Mouse (Mus musculus) liver, embryonic 11.5 days (tissue): ENCODE results near the gene Micu2. TPM values are rescaled to one million over a fixed set of nuclear protein-coding genes. Genes with fewer than 3 reads are reported as not detected.

ENCODE experiments used
- ATAC-seq: fragments of 200-750 bp; cut with Nextera tagmentation; replicated peaks from 2 replicates; pipeline ENCODE4 v1.8.0; 2017; ENCODE audit warnings: moderate number of reproducible peaks, mild to moderate bottlenecking, moderate TSS enrichment, moderate library complexity; ENCODE audit not compliant: low FRiP score
- DNase-seq: peaks from one replicate; pipeline ENCODE4 v3.0.0-alpha.2; 2017; ENCODE audit warnings: low spot score
- H3K27ac ChIP-seq: fragments of 300-500 bp; sonication (generic); 2 replicates; pipeline ENCODE4 v1.5.1; 2014; ENCODE audit warnings: mild to moderate bottlenecking, low read depth, low read length, control low read depth
- H3K27me3 ChIP-seq: fragments of 300-500 bp; sonication (generic); replicated peaks from 2 replicates; pipeline ENCODE4 v1.6.1; 2014; ENCODE audit warnings: low read length, mixed read lengths; ENCODE audit not compliant: control insufficient read depth, insufficient read depth
- H3K36me3 ChIP-seq: fragments of 300-500 bp; sonication (generic); 2 replicates; pipeline ENCODE4 v1.6.1; 2014; ENCODE audit warnings: mild to moderate bottlenecking, low read length, moderate library complexity, mixed read lengths; ENCODE audit not compliant: control insufficient read depth, insufficient read depth
- H3K4me1 ChIP-seq: fragments of 300-500 bp; sonication (generic); replicated peaks from 2 replicates; pipeline ENCODE4 v1.6.1; 2014; ENCODE audit warnings: low read length, mixed read lengths; ENCODE audit not compliant: control insufficient read depth, insufficient read depth
- H3K4me2 ChIP-seq: fragments of 300-500 bp; sonication (generic); 2 replicates; pipeline ENCODE4 v1.6.1; 2014; ENCODE audit warnings: mild to moderate bottlenecking, control low read depth, moderate library complexity
- H3K4me3 ChIP-seq: fragments of 300-500 bp; sonication (generic); 2 replicates; pipeline ENCODE4 v1.5.1; 2014; ENCODE audit warnings: low read depth, low read length, control low read depth
- H3K9ac ChIP-seq: fragments of 300-500 bp; sonication (generic); 2 replicates; pipeline ENCODE4 v1.6.1; 2014; ENCODE audit warnings: low read depth, low read length, control low read depth
- H3K9me3 ChIP-seq: fragments of 300-500 bp; sonication (generic); 2 replicates; pipeline ENCODE4 v1.6.1; 2016; ENCODE audit warnings: low read length, inconsistent platforms, mixed read lengths; ENCODE audit not compliant: control insufficient read depth
- WGBS: fragments of 180-500 bp; shearing (Covaris S2); extraction: QIAGEN DNeasy Blood & Tissue Kit; methylation state at CpG from one replicate; pipeline ENCODE4 v1.1.7; 2014; 5-methylcytosine and 5-hydroxymethylcytosine counted together
- polyA plus RNA-seq: library from polyadenylated mRNA; unstranded; fragments of >200 nt; fragmentation: Nextera tagmentation; extraction: Ambion mirVana; gene quantifications from 2 replicates; pipeline ENCODE4 v1.2.1, GENCODE M21; 2014

Gene Micu2
- polyA plus RNA-seq, 1 experiment from 2014 or later: 55.1 TPM

DNA sequence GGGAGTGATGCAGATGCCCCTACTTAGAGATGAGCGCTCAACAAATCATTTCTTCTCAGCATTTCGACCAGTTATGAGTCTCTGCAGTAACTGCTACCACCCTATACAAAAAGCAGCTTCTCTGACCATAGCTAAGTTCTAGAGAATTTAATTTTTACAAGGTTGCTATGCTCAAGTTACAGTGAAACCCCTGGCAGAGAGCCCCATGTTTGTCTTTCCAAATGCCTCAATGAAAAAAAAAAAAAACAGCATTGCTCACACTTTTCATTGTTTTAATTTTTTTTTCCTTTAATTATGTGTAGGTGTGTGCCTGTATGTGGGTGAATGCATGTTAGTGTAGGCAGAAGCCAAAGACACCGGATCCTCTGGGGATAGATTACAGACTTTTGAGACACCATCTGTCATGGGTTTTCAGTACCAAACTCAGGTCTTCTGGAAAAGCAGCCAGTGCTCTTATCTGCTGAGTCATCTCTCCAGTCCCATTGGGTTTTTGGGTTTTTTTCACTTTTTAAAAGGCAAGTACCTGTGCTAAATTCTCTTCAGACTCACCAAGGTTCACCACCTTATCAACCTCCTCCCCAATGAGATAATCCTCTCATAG is 132.3 kb downstream of the Micu2 start:
- DNase-seq (no peak), ATAC-seq (no peak)
- H3K36me3 ChIP-seq: peaks cover 9% of the 10 kb centered on the region
- 89% methylated on average over 3 of the region's 3 CpGs for WGBS
- H3K4me2 ChIP-seq: no peak overlapping the region
- peaks cover 2% of the 10 kb centered on the region; the same call in 1 of the 2 replicates for H3K4me1 ChIP-seq
- H3K27ac ChIP-seq: no peak overlapping the region
- H3K9me3 ChIP-seq: no peaks in the 10 kb centered on the region
- no peaks in the 10 kb centered on the region for H3K27me3 ChIP-seq
- H3K4me3 ChIP-seq: no peak overlapping the region
- H3K9ac ChIP-seq: no peak overlapping the region

Other genes starting within 250 kb of the Micu2 start
- gene Lats2, start 240.9 kb downstream of the Micu2 start, polyA plus RNA-seq: 8.7 and 9.7 TPM in 2 replicates
- 27.6 and 33.7 TPM in 2 replicates for gene Sap18, start 201.1 kb downstream of the Micu2 start, polyA plus RNA-seq
- gene Ska3, start 173.1 kb downstream of the Micu2 start, polyA plus RNA-seq: 42.7 and 43.7 TPM in 2 replicates
- gene Mrpl57, start 173.0 kb downstream of the Micu2 start, polyA plus RNA-seq: 262 and 264 TPM in 2 replicates
- gene Zdhhc20, start 109.0 kb downstream of the Micu2 start, polyA plus RNA-seq: 31.1 and 32.2 TPM in 2 replicates
- gene Fgf9, start 71.3 kb upstream of the Micu2 start, polyA plus RNA-seq: 2.3 and 2.9 TPM in 2 replicates